Mouse (Mus musculus) lung, adult 2 months (tissue): ENCODE data around the gene Il4i1.

Source experiments
- CTCF ChIP-seq: fragments of 200-500 bp; IDR thresholded peaks from 2 replicates; pipeline ENCODE4 v1.5.1; 2011; ENCODE audit warnings: mild to moderate bottlenecking, low read length, control low read depth; ENCODE audit not compliant: insufficient read depth
- POLR2A ChIP-seq: fragments of 200-500 bp; IDR thresholded peaks from 2 replicates; pipeline ENCODE4 v1.6.1; 2011; ENCODE audit warnings: low read depth, mild to moderate bottlenecking, control low read depth, low read length, borderline replicate concordance; ENCODE audit errors: extremely low read depth

DNA sequence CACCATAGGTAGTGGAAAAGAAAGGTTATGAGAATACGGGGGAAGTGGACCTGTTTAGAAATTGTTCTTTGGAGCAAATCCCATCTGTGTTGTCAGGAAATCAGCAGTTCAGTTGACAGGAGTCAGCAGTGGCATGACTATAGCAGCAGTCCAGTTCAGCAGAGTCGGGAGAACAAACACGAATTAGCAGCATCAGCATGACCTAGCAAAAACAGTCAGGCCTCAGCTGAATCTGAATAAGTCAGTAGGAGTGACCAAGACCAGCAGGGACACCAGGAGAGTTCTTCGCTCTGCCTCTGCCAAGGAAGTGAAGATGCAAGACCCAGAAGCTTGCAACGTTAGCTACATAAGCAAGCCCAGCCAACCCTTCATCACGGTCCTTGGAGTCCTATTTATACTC, 23.4 kb upstream of the Il4i1 start:
- no peak for TF ChIP-seq CTCF
- TF ChIP-seq POLR2A = no peak
